21 mouse cellular contexts compared by ENCODE assay signal in genomic region chr2:135891097-135891496, GRCm38 (mm10).
A peak's percentile ranks its signal among the peaks of the same experiment; 100 is the strongest.
DNase-seq lines count a peak whose midpoint lies in the region; ATAC-seq lines count a peak whose summit lies in the region.
"Had no signal": no experiment of that assay in that cellular context is flagged by ENCODE, and none has a peak within 500 bp of the region (broad histone marks: within the 10 kb centered on the region; RNA-seq: fewer than 3 reads in every experiment).

No protein-coding gene starts in this region.

- H3K4me2 ChIP-seq in liver, embryonic 16.5 days (ENCODE audit: low read depth, low read length) = no peak overlapping the region
- H3K4me2 ChIP-seq: hindbrain, embryonic 15.5 days; kidney, embryonic 15.5 days; midbrain, embryonic 12.5 days had no signal

- no peaks in the 10 kb centered on the region for H3K9me3 ChIP-seq in liver, embryonic 16.5 days (replicated peaks; ENCODE audit: control insufficient read depth, low read length)
- H3K9me3 ChIP-seq: hindbrain, embryonic 15.5 days; kidney, embryonic 15.5 days; midbrain, embryonic 12.5 days had no signal

- no peak for DNase-seq in liver
- DNase-seq in T-cell, adult 2 months (ENCODE audit: low spot score) = peak; percentile 40
- peak; percentile 64 to 72 for DNase-seq in adrenal gland, postnatal 36 days
- no peak for DNase-seq in left cerebral cortex, postnatal 14 days (ENCODE audit: low spot score in 2 of 2)
- no peak for DNase-seq in layer of hippocampus, adult 9-11 months
- DNase-seq in layer of hippocampus, adult 8-10 months (ENCODE audit: low spot score in 2 of 2) = no peak
- DNase-seq: cerebellum, adult 11 months; cerebellum, postnatal 14 days; embryo, embryonic 11 days; heart, postnatal 36 days; layer of hippocampus, postnatal 36 days; lung, adult 18-20 months; right cerebral cortex, postnatal 25 days; thymus, postnatal 25 days had no signal

- peak; percentile 45; the same call in 1 of the 2 replicates for ATAC-seq in liver, embryonic 16.5 days (ENCODE audit: low read depth)
- ATAC-seq in monocyte, adult 5-6 weeks (replicated peaks; ENCODE audit: insufficient number of reproducible peaks, low FRiP score, low TSS enrichment, poor library complexity, severe bottlenecking) = peak; percentile 33
- ATAC-seq: forebrain, embryonic 16.5 days; intestine, postnatal 0 days had no signal

- H3K36me3 ChIP-seq in liver, embryonic 16.5 days (ENCODE audit: control insufficient read depth, insufficient read depth) = no peaks in the 10 kb centered on the region
- H3K36me3 ChIP-seq: hindbrain, embryonic 15.5 days; kidney, embryonic 15.5 days; midbrain, embryonic 12.5 days had no signal

- WGBS in liver, embryonic 16.5 days (ENCODE audit: insufficient replicate concordance) = 56% methylated on average over 10 of the region's 10 CpGs

- no peaks in the 10 kb centered on the region; the same call in 1 of the 2 replicates for H3K4me1 ChIP-seq in liver, embryonic 16.5 days (ENCODE audit: control insufficient read depth, low read depth, low read length)
- H3K4me1 ChIP-seq: hindbrain, embryonic 15.5 days; kidney, embryonic 15.5 days; midbrain, embryonic 12.5 days had no signal

- H3K4me3 ChIP-seq in liver, embryonic 16.5 days (ENCODE audit: low read depth, low read length) = no peak overlapping the region
- H3K4me3 ChIP-seq: hindbrain, embryonic 15.5 days; kidney, embryonic 15.5 days; midbrain, embryonic 12.5 days had no signal

- no peaks in the 10 kb centered on the region for H3K27me3 ChIP-seq in liver, embryonic 16.5 days (ENCODE audit: control insufficient read depth, insufficient read depth, low read depth, low read length)
- H3K27me3 ChIP-seq: hindbrain, embryonic 15.5 days; kidney, embryonic 15.5 days; midbrain, embryonic 12.5 days had no signal

- no peak overlapping the region for H3K9ac ChIP-seq in liver, embryonic 16.5 days (ENCODE audit: low read depth, low read length)
- H3K9ac ChIP-seq: hindbrain, embryonic 15.5 days; kidney, embryonic 15.5 days; midbrain, embryonic 12.5 days had no signal

- intact Hi-C loops in left cerebral cortex, postnatal 14 days (cut with DNase I) = no loop called here

- H3K27ac ChIP-seq in liver, embryonic 16.5 days (ENCODE audit: low read length) = no peak overlapping the region
- H3K27ac ChIP-seq: hindbrain, embryonic 15.5 days; kidney, embryonic 15.5 days; midbrain, embryonic 12.5 days had no signal

Comparison
In these comparisons a context has a peak if more than half of its experiments do, and no peak if none do; other contexts are left out.
1. DNase-seq: peak in T-cell, adult 2 months (single experiment) and adrenal gland, postnatal 36 days (2 of 2); none in liver (single experiment), left cerebral cortex, postnatal 14 days (0 of 2), layer of hippocampus, adult 9-11 months (single experiment) and layer of hippocampus, adult 8-10 months (0 of 2).